Mouse (Mus musculus) heart, adult 2 months (tissue): ENCODE data around the gene Cacna1c.

ENCODE experiments used
- CTCF ChIP-seq: fragments of 200-600 bp; IDR thresholded peaks from 2 replicates; pipeline ENCODE4 v1.8.1; 2022; ENCODE audit warnings: antibody characterized with exemption, mild to moderate bottlenecking, moderate library complexity
- EP300 ChIP-seq: fragments of 200-500 bp; IDR thresholded peaks from 2 replicates; pipeline ENCODE4 v1.6.1; 2011; ENCODE audit warnings: low read depth, low read length, control low read depth; ENCODE audit not compliant: insufficient read depth

DNA sequence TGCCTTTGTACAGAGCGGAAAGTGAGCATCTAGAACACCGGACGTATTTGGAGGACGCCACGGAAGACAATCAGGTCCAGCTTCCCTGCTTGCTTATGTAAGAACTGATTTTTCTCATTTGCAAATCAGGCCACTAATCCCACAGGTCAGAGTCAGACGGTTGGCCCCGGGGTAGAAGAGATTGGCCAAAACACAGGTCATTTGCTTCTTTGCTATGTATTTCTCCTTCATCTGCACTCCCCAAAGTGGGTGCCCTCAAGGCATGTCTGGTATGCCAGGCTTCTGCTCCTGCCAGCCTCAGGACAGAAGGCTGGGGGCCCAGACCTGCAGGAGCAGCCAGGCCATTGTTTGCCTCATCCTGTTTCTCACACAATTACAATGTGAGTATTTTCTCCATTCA lies 328.8 kb downstream of the Cacna1c start:
- TF ChIP-seq CTCF = no peak
- no peak for TF ChIP-seq EP300
